Mouse (Mus musculus) A20 (cell line): Measurements from ENCODE around the gene Tomm34.

Source experiments
- DNase-seq: peaks from one replicate; pipeline ENCODE4 v3.0.0-alpha.2; 2011; ENCODE audit warnings: low read depth, low spot score

The Tomm34 gene

DNA sequence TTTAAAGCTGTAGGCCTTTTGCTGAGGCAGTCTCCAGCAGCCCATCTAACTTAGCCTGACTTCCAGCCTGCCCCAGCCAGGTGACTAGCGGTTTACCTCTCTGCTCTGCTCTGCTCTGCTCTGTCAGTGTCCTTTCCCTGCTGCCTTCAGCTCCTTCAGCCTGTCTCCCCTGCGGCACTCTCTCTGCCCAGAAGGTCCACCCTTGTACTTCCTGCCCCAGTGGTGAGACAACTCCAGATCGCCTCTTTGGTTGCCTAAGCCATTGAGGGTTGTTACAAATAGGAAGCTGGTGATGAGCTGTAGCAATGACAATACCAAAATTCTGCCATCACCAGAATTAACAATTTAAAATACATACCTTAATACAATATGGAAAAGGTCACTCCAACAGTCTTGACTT lies 60.0 kb downstream of the Tomm34 start:
- DNase-seq = no peak

DNA sequence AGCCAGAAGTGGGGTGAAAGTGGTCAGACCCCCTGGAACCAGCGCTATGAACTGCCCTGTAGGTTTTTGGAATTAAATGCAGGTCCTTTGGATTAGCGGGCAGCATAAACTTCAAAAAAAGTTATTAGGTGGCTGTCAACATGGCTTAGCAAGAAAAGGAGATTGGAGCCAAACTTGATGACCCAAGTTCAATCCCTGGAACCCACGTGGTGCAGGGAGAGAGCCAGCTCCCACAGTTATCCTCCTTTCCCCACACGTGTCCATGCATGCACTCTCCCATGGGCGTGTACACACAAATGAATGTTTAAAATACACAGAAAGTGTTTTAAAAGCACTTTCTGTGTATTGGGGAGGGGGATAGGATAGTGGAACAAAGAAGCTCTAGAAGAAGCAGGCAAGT lies 60.5 kb downstream of the Tomm34 start:
- DNase-seq = no peak

DNA sequence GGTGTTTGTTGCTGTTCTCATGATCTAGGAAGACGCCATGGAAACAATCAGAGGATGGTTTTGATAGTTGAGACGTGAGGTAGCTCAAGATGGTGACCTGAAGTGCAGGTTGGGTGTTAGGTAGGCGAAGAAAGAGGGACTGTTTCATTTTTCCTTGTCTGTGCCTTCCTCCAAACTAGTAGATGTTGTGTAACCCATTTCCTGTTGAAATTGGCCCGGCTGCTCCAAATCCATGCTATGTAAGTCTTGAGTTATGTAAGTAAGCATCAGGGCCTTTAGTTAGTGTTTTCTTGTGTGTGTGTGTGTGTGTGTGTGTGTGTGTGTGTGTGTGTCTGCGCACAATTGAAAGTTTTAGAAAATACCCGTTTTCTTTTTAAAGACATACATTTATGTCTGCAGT lies 61.7 kb downstream of the Tomm34 start:
- DNase-seq = no peak

DNA sequence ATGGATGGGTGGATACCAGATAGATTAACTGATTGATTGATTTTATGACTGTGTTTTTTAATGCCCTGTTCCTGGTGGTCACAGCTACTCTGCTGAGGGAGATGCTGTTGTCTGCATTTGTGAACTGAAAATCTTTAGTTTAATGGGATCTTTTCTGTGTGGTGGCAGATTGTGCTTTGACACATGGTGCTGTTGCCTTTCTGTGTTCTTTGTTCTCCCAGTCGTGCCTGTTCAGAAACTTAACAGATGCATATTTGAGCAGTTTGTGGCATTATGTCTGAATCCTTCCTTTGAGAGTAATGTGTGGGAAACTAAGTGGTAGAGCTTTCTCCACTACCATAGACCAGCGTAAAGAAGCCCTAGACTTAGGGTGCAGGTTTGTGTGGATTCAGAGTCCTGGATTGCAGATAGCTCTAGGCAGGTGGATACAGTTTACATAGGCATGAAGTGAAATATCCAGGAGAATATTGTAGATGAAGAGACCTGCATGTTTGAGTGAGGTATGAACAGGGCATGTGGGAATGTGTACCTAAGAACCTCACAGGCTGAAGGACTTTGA lies 62.9 kb downstream of the Tomm34 start:
- DNase-seq = no peak

DNA sequence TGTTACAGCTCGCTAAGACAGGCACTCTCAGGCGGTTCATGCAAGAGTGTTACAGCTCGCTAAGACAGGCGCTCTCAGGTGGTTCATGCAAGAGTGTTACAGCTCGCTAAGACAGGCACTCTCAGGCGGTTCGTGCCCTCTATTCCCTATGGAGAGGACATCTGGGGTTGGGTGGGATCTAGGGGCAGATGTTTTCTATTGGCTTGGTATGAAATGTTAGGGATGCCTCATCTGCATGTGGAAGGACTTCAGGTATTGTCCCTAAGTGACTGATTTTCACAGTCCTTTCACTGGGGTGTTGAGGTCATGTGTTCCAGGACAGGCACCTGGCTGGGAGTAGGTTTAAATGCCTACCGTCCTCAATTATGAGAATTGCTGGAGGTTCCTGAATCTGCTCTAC lies 63.4 kb downstream of the Tomm34 start:
- no peak for DNase-seq

DNA sequence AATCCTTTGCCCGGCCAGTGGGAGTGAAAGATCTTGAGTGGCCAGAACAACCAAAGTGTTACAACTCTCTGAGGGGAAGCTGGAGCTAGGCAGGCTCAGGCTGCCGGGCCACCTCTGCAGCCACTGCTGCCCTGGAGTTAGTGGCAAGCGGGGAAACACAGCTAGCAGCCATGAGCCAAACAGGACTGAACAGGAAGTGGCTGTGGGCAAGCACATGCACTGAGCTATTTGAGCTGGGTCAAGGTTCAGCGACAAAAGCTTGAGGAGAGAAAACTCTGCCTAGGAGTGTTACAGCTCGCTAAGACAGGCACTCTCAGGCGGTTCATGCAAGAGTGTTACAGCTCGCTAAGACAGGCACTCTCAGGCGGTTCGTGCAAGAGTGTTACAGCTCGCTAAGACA lies 64.0 kb downstream of the Tomm34 start:
- DNase-seq = peak; percentile 35

DNA sequence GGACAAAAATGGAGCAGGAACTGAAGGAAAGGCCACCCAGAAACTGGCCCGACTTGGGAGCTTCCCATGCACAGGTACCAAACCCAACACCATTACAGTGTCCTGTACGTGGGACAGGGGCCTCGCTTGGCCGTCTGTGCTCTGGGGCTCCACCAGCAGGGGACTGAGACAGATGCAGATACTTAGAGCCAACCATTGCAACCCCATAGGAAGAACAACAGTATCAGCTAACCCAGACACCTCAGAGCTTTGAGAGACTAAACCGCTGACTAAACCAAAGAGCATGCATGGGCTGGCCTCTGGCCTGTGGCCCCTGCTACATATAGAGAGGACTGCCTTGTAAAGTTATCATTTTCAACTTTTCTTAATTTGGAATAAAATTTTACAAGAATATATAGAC lies 66.5 kb downstream of the Tomm34 start:
- DNase-seq = no peak
